Mouse (Mus musculus) MEL (cell line): ENCODE results near the gene Nthl1.

Source experiments
- ETS1 ChIP-seq: IDR thresholded peaks from 2 replicates; pipeline ENCODE4 v1.6.1; 2012; ENCODE audit warnings: low read depth, mild to moderate bottlenecking, inconsistent platforms, low read length, improper control_type of control experiment, moderate library complexity
- POLR2A ChIP-seq, 2 experiments: IDR thresholded peaks; 2 replicates each; pipeline ENCODE4 v1.6.1; 2011 to 2012; ENCODE audit warnings: low read length in 2 of 2, mild to moderate bottlenecking in 2 of 2, control low read depth in 1 of 2, improper control_type of control experiment in 1 of 2, low read depth in 1 of 2, moderate library complexity in 1 of 2; ENCODE audit not compliant: control insufficient read depth in 1 of 2, insufficient read depth in 1 of 2, poor library complexity in 1 of 2
- RAD21 ChIP-seq: IDR thresholded peaks from 2 replicates; pipeline ENCODE4 v1.6.1; 2011; ENCODE audit warnings: mild to moderate bottlenecking, low read depth, low read length, improper control_type of control experiment
- USF1 ChIP-seq: IDR thresholded peaks from 2 replicates; pipeline ENCODE4 v1.6.1; 2014; ENCODE audit warnings: low read depth, mild to moderate bottlenecking, inconsistent platforms, low read length, improper control_type of control experiment, moderate library complexity
- ZNF384 ChIP-seq: IDR thresholded peaks from 2 replicates; pipeline ENCODE4 v1.6.1; 2012; ENCODE audit warnings: low read depth, mild to moderate bottlenecking, inconsistent platforms, low read length, improper control_type of control experiment

DNA sequence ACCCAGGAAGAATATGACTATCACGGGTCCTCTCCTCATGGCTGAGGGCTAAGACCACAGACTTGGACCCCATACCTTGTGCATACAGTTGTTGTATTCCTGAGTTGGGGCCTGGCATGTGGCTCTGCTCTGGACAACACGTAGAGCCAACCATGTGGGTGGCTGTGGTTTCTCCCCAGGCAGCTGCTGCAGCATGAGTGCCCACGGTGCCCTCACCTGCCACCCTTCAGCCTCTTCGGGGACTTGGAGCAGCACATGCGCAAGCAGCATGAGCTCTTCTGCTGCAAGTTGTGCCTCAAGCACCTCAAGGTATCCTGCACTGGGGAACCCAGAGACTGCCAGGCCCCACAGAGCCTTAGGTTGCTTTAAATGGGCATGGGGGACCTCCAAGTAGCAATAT, 44.4 kb downstream of the Nthl1 start:
- TF ChIP-seq ETS1 (no peak), POLR2A (IDR thresholded peaks at IDR 0.05; ENCODE audit: control insufficient read depth in 1 of 2, insufficient read depth in 1 of 2, low read depth in 1 of 2, low read length in 2 of 2, poor library complexity in 1 of 2) (no peak), USF1 (no peak), ZNF384 (no peak), RAD21 (no peak)
